Mouse (Mus musculus) erythroid progenitor cell, adult 5-6 weeks (primary cell): ENCODE data around the gene Hnrnpul2. TPM values are rescaled to one million over a fixed set of nuclear protein-coding genes. Genes with fewer than 3 reads are reported as not detected.
A peak's percentile ranks its signal among the peaks of the same experiment; 100 is the strongest.
"Not testable (repeated sequence)": the region's sequence is repeated elsewhere in the genome, so short reads cannot be mapped to it uniquely, and the experiment has no call there.

Experiments used
- ATAC-seq: replicated peaks from 2 replicates; pipeline ENCODE4 v1.8.0; 2016; ENCODE audit warnings: moderate number of reproducible peaks, mild to moderate bottlenecking, moderate TSS enrichment, inconsistent platforms; ENCODE audit not compliant: poor library complexity, low FRiP score, severe bottlenecking
- total RNA-seq, 2 experiments: library from RNA; stranded (forward) in 1 of 2; stranded (reverse) in 1 of 2; fragments of 150-400 nt in 1 of 2; fragments of 186-747, 209-891 nt in 1 of 2; gene quantifications; 2 replicates each; pipeline versions ENCODE4 v1.2.3 to v1.2.4; 2015 to 2017; ENCODE audit warnings: low replicate concordance in 2 of 2

Gene Hnrnpul2
- total RNA-seq, 2 experiments from 2014 or later = 54.9 to 160 TPM

- no peak for ATAC-seq
These were observed 2.8 kb upstream of the Hnrnpul2 start for GRCm38 (mm10) chr19:8817001-8817400.

DNA sequence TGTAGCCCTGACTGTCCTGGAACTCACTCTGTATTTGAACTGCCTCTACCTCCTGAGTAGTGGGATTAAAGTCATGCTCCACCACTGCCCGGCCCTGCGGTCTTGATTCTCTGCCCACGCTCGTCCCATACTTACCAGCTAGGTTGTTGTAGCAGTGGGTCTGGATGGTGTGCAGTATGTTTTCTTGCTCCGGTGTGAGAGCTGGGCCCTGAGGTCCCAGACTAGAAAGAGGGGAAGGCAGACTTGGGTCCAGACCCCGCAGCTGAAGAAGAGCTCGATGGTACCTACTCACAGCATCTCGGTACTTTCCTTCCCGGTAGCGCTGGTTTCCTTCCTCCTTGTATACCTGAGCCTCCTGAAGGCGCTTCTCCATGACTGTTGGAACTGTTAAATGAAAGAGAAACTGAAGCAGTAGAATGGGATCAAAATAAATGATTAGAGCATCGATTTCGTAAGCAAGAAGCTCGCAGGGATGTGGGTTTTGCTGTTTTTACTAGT lies 1.5 kb upstream of the Hnrnpul2 start:
- no peak for ATAC-seq

DNA sequence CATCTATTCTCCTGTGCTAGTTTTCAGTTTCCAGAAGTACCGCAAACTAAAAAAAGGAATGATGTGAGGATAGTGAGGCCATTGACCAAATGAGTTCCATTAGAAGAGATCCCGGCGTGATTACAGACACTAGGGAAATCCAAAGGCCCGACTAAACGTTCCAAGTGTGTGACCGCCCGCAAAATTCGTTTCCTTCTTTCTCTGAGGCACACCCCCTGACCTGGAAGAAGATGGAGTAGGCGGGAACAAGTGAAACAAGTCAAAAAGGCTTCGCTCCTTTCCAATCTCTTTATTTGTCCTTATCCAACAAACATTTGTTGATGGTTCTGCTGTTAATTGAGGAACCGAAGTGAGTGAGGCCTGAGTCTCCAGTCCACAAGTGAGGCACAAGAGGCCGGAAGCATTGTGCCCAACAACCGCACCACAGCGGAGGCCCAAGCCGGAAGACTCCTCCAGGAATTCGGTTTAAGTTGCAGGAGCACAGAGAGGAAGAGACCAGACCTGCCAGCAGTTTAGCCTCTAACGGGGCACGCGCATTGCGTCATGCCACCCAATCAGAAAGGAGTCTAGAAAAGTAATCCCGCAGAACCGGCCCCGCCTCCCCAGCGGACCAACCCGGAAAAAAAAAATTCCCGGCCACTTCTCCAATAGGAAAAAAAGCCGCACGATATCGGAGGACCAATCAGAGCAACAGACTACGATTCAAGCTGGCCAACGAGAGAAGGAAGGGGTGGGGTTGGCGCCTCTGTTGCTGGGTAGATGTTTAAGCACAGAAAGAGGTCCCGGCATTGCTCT lies 812 bp upstream of the Hnrnpul2 start, which contains the start of gene Ttc9c:
TSS of gene Ttc9c (minus strand) at position 533 of the 795 bp plus-strand sequence.
- peak; percentile 78 for ATAC-seq

GRCm38 (mm10) chr19:8820424-8820956 lies 680 bp downstream of the Hnrnpul2 start:
- ATAC-seq = peak; percentile 48

- no peak for ATAC-seq
These were observed 1.3 kb downstream of the Hnrnpul2 start for GRCm38 (mm10) chr19:8821146-8821545.

DNA sequence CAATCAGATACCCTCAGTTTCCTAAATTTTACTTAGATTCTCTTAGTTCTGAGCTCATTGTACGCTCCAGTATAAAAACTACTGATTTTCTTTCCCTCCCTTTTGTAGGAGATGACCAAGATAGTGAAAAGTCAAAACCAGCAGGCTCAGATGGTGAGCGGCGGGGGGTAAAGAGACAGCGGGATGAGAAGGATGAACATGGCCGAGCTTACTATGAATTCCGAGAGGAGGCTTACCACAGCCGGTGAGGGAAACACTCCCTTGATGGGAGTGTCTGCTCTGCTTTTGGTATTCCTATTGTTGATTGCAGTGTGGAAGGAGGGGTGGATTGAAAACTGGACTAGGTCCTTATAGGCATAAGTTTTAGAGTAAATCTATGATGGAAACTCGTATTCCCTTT lies 2.9 kb downstream of the Hnrnpul2 start:
- no peak for ATAC-seq

- no peak for ATAC-seq
These were observed 9.8 kb downstream of the Hnrnpul2 start, which contains the start of gene AC129217.1 for GRCm38 (mm10) chr19:8829660-8830059. Gene AC129217.1, plus strand, starts transcription at chr19:8829773.

- no peak for ATAC-seq
These were observed 10.9 kb downstream of the Hnrnpul2 start for GRCm38 (mm10) chr19:8830664-8831063.

DNA sequence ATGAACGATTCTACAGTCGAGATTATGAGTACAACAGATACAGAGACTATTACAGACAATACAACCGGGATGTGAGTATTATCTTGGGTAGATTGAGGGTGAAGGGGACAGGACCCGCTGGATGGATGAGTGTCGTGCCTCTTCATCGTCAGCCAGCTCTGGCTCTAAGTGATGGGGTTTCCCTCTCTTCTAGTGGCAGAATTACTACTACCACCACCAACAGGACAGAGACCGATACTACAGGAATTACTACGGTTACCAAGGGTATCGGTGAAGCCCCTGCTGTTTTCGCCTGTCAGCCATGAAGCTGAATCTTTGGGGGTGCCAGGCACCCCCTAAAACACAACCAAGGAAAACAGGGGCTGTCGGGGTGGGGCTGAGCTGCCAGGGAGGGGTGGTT lies 11.5 kb downstream of the Hnrnpul2 start:
- no peak for ATAC-seq

DNA sequence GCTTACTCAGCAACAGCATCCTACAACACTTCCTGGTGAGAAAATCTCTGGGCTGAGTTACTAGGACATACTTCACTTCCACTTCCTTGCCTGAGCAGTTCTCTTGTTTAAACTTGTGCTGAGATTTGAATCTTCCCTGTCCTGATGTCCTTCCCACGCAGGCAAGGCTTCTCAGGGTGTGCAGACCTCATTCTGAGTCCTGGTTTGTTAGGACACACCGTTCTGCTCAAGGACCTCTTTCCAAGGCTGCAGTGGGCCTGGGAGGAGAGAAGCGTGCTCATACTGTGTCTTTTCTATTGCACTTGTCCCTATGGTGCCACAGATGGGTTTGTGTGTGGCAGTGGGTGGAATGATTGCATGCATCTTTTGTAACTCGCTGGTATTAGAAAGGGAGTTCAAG lies 13.2 kb downstream of the Hnrnpul2 start:
- no peak for ATAC-seq

GRCm38 (mm10) chr19:8836327-8836726 lies 16.5 kb downstream of the Hnrnpul2 start:
- ATAC-seq = not testable (repeated sequence)

GRCm38 (mm10) chr19:8837251-8837791 lies 17.5 kb downstream of the Hnrnpul2 start, which contains the start of gene Bscl2:
Gene Bscl2, plus strand, starts transcription at chr19:8837467.
- peak; percentile 73 for ATAC-seq

DNA sequence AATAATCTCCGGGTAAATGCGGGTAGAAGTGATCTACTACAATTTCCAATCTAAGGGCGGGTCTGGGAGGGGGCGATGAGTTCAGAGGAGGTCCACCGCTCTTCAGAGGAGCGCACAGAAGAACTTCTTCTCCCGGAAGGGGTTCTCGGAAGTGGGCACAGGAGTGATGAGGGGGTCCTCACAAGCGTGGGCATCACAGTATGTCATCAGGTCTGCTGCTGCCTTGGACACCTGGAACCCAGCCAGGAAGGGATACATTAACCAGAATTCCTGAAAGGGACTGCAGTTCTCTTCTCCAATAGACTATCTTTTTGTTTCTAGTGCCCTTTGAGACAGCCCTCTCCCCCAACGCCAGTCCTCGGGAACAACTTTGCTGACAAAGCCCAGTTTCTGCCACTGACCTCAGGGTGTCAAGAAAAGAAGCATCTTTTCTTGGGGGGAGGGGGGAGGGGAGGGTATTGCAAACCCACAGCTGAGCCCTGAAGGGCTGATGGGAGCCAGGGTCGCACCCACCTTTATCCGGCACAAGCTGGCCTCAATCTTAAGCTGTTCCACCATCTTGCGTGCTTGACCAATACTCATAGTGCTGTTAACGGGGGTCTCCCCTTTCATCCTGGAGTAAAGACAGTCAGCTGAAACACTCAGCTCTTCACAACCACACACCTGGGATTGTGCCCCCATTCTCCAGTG lies 18.4 kb downstream of the Hnrnpul2 start:
- no peak for ATAC-seq

DNA sequence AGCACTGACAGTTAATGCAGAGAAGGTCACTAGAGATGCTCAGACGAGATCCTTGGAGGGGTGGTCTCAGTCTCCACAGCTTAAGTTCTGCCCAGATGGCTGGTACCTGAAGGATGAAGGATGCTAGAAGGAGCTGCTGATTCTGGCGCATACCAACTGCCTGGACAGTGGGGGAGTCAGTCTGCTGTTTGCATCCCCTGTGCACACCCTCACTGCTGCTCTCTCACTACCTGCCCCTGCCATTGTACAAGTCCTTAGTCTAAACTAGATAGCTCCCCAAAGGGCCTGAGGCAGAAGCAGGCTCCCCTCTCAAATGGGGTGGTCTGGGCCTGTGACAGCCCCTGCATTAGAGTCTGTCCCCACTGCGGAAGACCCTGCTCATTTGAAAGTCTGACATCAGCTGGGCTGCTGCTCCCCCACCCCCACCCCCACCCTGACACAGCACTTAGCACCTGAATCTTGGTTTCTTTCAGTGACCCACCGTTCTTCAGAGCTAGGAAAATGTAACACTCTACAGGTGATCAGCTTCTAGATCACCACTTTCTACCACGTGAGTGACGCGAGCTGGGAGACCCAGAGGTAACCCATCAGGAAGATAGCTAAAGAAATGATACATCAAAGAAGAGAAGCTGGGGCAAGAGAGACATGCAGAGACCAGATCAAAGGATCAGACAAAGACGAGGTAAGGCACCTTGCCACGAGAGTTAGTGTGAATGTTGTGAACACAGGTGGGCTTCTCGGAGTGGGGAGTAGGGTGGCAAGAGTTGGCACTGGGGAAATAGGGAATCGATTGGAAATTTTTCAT lies 19.5 kb downstream of the Hnrnpul2 start, which contains the start of gene Gng3:
TSS of gene Gng3 (minus strand) at position 92 of the 805 bp plus-strand sequence.
- ATAC-seq = no peak

DNA sequence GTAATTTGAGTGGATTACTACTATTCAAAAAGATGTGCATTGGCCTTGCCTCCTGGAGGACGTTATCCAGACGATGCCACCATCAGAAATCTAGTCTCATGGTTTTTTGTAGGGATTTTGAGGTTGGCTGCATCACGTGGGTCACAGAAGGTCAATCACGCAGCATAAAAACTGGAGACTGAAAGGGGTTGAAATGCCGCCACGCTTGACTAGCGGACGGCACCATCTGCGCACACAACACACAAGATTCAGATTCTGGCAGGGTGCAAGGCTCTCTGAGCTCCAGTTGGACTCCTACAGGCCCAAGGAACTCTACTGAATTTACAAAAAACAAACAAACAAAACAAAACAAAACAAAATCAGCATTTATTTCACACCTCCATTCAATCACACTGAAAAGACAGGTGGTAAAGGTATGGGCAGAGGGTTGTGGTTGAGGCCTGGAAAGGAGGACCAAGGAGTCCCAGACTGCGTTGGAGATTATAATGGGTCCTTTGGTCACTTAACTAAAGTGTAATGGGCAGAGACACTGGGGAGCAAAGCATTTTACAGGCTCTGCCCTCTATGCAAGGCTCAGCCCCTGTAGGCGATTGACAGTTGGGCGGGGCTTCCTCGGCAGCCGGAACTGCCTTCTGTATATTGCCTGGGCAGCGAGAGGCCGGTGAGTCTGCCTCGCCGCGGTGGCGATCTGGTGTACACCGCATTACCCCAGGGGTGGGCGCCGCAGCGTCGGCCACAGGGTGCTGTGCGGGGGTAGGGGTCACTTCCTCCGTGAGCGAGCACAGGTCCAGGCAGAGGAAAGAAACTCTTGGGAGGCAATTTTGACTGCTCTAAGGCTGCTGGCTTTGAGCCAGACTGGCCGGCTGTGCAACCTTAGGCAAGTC lies 20.3 kb downstream of the Hnrnpul2 start:
- ATAC-seq = peak; percentile 84

DNA sequence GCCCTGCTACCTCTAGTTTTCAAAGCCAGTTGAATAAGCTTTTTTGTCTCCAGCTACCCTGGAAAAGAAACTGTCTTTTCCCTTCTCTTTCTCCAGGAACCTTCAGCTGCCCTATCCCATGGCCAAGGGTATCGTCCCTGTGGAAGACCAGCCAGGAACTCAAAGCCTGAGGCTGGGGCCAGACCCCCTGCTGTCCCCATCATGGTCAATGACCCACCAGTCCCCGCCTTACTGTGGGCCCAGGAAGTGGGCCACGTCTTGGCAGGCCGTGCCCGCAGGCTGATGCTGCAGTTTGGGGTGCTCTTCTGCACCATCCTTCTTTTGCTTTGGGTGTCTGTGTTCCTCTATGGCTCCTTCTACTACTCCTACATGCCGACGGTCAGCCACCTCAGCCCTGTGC lies 21.2 kb downstream of the Hnrnpul2 start:
- ATAC-seq = no peak

DNA sequence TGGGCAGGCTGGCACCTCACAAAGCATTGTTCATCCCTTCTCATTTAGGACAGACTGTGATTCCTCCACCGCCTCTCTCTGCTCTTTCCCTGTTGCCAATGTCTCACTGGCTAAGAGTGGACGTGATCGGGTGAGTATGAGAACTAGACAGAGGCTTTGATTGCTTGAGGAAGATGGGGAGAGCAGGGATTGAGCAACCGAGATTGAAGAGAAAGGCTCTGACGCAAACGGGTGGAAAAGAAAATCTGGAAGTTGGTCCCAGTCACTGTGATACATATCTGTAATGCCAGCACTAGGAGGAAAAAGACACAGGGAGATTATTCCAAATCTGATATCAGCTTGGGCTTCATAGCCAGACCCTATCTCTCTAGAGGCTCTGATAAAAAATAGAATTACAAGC lies 23.2 kb downstream of the Hnrnpul2 start:
- ATAC-seq = no peak

DNA sequence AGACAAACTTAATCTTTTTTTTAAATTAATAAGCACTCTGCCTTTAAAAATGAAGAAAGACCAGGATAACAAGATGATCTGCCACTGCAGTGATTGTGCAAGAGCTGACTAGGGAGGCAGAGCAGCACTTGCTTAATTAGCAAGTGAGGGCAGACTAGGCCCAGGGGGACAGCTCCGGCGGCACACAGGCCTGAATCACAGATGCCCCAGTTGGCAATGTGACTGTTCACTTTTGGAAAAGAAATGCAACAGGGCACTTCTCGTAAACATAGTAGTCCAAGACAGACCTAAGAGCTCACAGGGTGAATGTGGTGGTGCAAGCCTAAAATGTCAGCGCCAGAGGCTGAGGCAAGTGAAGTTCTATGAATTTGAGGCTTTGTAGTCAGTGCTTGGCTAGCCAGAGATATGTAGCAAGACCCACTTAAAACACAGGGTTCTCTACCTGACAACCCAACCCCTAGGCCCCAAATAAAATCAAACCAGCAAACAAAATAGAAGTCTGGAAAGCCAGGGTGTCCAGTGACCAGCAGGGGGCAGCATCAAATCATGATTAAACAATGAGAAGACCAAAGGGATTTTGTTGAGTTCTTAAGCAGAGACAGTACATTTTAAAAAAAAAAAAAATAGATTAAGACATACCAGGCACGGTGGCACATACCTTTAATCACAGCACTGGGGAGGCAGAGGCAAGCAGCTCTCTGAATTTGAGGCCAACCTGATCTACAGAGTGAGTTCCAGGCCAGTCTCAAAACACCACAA lies 24.7 kb downstream of the Hnrnpul2 start:
- peak; percentile 51 for ATAC-seq
